Mouse (Mus musculus) embryonic fibroblast, embryonic 13.5 days (primary cell): ENCODE measurements around the gene Nup107.

Experiments
- CTCF ChIP-seq: IDR thresholded peaks from 2 replicates; pipeline ENCODE4 v1.5.1; 2011; ENCODE audit warnings: mild to moderate bottlenecking, control low read depth, low read length, moderate library complexity, borderline replicate concordance; ENCODE audit not compliant: insufficient read depth
- POLR2A ChIP-seq: IDR thresholded peaks from 2 replicates; pipeline ENCODE4 v1.6.1; 2011; ENCODE audit warnings: low read depth, mild to moderate bottlenecking, control low read depth, low read length, moderate library complexity

- TF ChIP-seq POLR2A (no peak), CTCF (no peak)
These were observed 43.8 kb upstream of the Nup107 start for GRCm38 (mm10) chr10:117836354-117836753.
